Mouse (Mus musculus): Measurements from ENCODE around the gene Adk.

The Adk gene

DNA sequence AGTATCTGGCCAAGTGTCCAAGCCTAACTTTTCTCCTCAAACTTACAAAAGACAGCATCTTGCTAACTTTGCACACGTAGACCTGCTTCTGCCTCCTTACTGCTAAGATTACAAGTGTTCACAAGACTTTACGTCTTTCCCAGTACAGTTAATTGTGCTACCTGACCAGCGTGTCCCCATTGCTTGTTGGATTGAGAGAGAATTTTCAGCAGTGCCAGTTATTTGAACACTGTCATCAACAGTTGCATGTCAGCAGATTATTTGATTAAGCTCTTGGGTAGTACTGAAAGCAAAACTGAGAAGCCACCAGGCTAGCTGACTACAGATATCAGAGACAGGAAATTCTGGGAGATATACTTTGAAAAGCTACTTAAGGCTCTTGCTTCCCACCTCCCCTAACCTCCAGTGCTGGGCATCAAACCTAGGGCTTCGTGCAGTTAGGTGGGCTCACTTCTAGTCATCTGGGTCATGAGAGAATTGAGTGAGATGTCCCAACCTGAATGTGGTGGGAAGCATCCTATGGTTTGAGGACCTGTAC, 50.4 kb downstream of the Adk start:
- DNase-seq: no peak

GRCm38 (mm10) chr14:21105049-21105448, 52.7 kb downstream of the Adk start:
- DNase-seq: no peak

DNA sequence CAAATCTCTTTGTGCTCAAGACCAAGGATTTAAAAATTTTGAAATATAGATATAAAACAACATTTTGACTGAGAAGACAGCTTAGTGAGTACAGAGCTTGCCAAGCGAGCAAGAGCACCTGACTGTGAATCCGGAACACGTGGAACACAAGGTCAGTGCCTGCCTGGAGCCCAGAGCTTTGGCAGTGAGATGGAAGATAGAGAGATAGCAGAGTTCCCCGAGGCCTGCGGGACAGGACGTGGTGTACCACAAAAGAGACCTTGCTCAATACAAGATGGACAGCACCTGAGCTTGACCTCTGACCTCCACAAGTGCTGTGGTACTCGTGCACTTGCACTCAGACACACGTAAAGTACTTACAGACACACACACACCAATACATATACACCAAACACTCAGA, 54.2 kb downstream of the Adk start:
- no peak for DNase-seq

DNA sequence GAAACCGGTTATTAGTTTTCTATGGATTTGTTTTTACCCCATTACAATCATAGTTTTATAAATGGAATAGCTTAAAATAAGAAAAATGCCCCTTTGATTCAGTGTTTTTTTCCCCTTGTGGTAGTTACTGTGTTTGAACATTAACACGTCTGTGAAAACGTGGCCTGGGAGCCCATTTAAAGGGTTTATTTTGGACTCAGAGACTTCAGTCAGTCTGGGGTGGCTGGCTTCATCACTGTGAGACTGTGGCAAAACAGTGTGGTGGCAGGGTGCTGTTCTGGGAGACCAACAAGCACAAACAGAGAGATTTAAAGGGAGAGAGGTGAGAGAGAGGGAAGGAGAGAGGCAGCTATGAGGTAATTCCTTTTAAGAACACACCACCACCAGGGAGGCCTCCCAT, 55.2 kb downstream of the Adk start:
- DNase-seq: no peak

- DNase-seq: no peak
These were observed 58.1 kb downstream of the Adk start for GRCm38 (mm10) chr14:21110492-21110891.

- no peak for DNase-seq
These were observed 59.1 kb downstream of the Adk start for GRCm38 (mm10) chr14:21111500-21111899.

DNA sequence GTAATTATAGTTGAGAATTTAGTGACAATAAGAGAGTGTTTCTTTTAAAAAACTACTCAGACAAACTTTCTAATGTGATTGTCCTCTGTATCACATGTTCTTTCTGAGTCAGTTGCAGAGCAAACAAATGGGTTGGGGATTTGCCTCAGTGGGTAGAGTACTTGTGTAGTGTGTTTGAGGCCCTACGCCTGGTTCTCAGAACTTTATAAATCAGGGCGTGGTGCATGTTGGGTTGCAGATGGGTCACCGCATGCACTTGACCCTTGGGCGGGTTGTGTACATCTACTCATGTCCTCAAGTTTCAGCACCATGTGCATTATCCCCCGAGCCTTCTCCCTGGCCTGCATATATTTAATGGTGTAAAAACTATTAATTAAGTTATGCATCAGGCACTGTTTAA, 59.8 kb downstream of the Adk start:
- no peak for DNase-seq

- no peak for DNase-seq
These were observed 60.4 kb downstream of the Adk start for GRCm38 (mm10) chr14:21112742-21113141.

- no peak for DNase-seq
These were observed 62.0 kb downstream of the Adk start for GRCm38 (mm10) chr14:21114339-21114738.

DNA sequence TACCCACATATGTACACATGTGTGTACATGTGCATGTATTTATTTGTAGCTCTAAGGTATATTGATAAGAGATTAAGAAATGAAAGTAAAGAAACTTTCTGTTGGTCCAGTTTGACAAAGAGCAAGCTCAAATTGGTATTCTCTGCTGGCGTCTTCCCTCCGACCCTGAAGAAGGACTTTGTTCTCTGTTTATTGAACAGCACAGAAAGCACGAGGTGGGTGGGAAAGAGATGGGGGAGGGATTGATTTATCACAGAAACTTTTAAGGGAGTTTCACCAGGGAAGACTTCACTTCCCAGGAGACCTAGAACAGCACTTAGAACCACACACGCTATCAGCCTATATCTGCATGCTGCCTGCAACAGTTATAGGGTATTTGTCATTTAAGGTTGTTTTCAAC, 62.9 kb downstream of the Adk start:
- no peak for DNase-seq

GRCm38 (mm10) chr14:21115888-21116460, 63.6 kb downstream of the Adk start:
- DNase-seq: no peak

DNA sequence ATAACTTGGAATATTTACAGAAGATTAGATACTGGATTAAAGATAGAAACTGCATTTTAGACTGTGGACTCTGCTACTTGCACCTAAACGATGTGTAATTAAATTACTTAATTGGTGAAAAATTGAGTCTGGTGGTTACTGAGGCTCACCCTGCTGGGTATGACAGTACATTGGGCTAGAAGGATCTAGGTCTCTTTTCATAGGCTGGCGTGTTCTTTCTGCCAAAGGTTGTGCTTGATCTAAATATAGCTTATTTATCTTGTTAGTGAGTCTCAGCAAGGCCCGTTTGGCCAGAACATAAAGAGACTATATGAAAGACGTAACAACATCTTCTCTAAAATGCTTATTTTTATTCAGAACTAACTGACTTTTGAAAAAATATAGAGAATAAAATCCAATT, 65.7 kb downstream of the Adk start:
- DNase-seq: no peak

- no peak for DNase-seq
These were observed 67.4 kb downstream of the Adk start for GRCm38 (mm10) chr14:21119653-21120313.

GRCm38 (mm10) chr14:21120473-21120872, 68.1 kb downstream of the Adk start:
- DNase-seq: no peak

GRCm38 (mm10) chr14:21127215-21127614, 74.8 kb downstream of the Adk start:
- no peak for DNase-seq

- peak in 1 of 2 experiments; percentile 12 for DNase-seq
These were observed 84.5 kb downstream of the Adk start for GRCm38 (mm10) chr14:21136906-21137305.

GRCm38 (mm10) chr14:21142603-21143002, 90.2 kb downstream of the Adk start:
- DNase-seq: no peak

DNA sequence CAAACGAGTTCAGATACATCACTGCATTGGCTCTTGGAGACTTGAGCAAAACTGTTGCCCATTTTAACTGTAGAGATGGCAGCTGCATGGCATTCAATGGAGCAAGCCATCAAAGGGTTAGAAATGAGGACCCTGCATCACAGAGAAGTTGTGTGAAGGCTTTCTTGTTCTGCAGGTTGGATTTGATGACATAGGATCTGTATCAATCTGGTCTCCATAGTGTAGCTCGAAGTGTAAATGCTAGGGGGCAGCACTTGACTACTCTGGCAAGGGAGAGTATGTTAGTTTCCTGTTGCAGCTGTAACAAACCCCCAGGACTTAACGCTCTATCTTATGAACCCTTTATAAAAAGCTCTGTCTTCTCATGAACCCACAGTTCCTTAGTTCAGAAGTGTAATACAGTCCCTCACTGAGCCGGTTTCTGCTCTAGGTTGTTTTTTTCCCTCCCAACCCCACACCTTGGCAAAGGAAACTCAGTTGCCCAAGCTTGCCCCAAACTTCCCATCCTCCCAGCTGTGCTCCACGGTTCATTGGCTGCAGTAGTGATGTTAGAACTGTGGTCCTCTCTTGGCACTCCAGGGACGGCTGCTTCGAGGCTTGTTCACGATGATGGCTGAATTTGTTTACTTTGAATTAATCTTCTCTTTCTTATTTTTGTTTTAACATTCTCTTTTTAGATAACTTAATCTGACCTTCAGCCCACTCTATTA, 91.2 kb downstream of the Adk start:
- DNase-seq: no peak

GRCm38 (mm10) chr14:21147171-21147570, 94.8 kb downstream of the Adk start:
- DNase-seq: no peak

DNA sequence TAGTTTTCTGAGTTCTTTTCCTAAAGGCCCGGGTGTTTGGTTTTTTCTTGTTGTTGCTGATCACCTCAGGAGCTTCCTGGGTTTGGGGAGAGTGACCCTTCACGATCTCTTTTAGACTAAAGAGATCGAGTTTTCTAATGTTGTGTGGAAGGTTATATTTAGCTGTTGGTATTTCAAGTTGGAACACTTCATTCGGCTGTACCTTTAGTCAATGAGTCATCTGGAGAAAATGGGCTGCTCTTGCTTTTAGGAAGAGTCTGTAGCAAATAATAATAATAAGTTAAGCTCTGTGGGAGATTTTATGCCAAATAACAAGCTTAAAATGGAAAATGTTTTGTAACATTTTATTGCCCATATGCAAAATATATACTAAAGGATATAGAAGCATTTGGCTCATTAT, 97.9 kb downstream of the Adk start:
- DNase-seq: no peak

- DNase-seq: no peak
These were observed 99.7 kb downstream of the Adk start for GRCm38 (mm10) chr14:21152055-21152454.

DNA sequence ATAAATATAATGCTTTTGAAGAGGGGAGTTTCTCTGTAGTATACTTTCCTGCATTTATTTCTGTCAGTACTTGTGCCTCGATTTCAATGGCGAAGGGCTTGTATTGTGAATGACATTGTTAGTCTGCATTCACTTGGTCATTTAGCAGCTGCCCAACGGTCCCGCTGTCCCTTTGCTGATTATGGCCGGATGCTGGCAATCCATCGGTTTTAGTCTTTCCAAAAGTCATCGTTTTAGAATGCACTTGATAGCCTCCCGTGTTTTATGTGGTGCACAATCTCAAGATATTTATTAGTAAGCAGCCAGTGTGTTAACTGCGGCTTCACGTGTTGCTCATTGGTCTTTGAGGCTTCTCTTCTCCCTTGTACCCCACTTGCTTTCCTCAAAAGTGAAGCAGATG, 113.3 kb downstream of the Adk start:
- no peak for DNase-seq

DNA sequence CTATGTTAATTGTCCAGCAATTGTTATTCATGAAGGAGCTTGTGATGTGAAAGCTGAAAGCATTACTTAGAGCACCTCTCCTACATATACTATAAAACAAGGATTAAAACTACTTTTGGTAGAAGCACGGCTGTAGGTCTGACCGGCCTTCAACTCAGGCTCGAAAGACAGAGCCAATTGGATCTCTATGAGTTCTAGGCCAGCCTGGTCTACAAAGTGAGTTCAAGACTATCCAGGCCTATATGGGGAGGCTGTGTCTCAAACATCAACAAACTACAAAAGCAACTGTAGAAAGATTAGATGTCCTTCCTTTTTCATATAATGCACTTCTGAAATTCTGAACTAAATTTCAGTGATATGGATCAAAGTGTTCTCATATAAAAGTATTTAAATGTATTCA, 113.7 kb downstream of the Adk start:
- DNase-seq: no peak

Data from thymus, adult 18-20 months (tissue).